Mouse (Mus musculus): ENCODE measurements around the gene Parva. TPM values are rescaled to one million over a fixed set of nuclear protein-coding genes. Genes with fewer than 3 reads are reported as not detected.

Gene Parva
- total and polyA plus RNA-seq, 3 experiments, result 0.08 to 1.1 (median 0.15) TPM

- Histone ChIP-seq H3K4me2 (ENCODE audit: insufficient read depth, low read depth, poor library complexity, severe bottlenecking) (no peak overlapping the region), H3K36me3 (replicated peaks in 1 of 2; ENCODE audit: control insufficient read depth in 1 of 2, insufficient read depth in 1 of 2, low read length in 1 of 2) (no peaks in the 10 kb centered on the region), H3K4me3 (replicated peaks in 1 of 3; ENCODE audit: low read depth in 2 of 3, low read length in 2 of 3, poor library complexity in 1 of 3) (no peak overlapping the region), H3K9me3 (replicated peaks; ENCODE audit: low read length) (no peaks in the 10 kb centered on the region), H3K79me2 (replicated peaks; ENCODE audit: control insufficient read depth, extremely low read depth, insufficient read depth, poor library complexity, severe bottlenecking) (no peaks in the 10 kb centered on the region), H3K27ac (ENCODE audit: insufficient read depth, low read depth) (no peak overlapping the region), H3K27me3 (replicated peaks) (no peaks in the 10 kb centered on the region), H3K4me1 (ENCODE audit: control insufficient read depth in 1 of 2, insufficient read depth in 2 of 2) (peaks cover 2 to 21% of the 10 kb centered on the region in 2 experiments; a peak in 3 of 4 replicates), H3K9ac (ENCODE audit: insufficient read depth, low read depth) (no peak overlapping the region)
- dilution Hi-C loops (cut with MboI; ENCODE audit: extremely low pct_ligation_motif_present, extremely low pct_unique_long_range_greater_than_20kb, low sequenced_read_pairs), result no loop called here
- TF ChIP-seq ELF1 (IDR thresholded peaks at IDR 0.05; ENCODE audit: low read depth, low read length) (no peak), TCF12 (IDR thresholded peaks at IDR 0.05; ENCODE audit: low read depth, low read length) (no peak), MXI1 (IDR thresholded peaks at IDR 0.05; ENCODE audit: low read depth, low read length) (no peak)
- no peak for DNase-seq (ENCODE audit: extremely low read depth)
- in situ Hi-C loops (cut with MboI; ENCODE audit: low pct_ligation_motif_present, low pct_unique_long_range_greater_than_20kb, low sequenced_read_pairs), result no loop called here
Observed at GRCm38 (mm10) chr7:112512257-112512656, 85.0 kb downstream of the Parva start.

GRCm38 (mm10) chr7:112512895-112513294 is 85.6 kb downstream of the Parva start:
- in situ Hi-C loops (cut with MboI; ENCODE audit: low pct_ligation_motif_present, low pct_unique_long_range_greater_than_20kb, low sequenced_read_pairs) (no loop called here), dilution Hi-C loops (cut with MboI; ENCODE audit: extremely low pct_ligation_motif_present, extremely low pct_unique_long_range_greater_than_20kb, low sequenced_read_pairs) (no loop called here)
- DNase-seq (ENCODE audit: extremely low read depth), result no peak
- Histone ChIP-seq H3K36me3 (replicated peaks in 1 of 2; ENCODE audit: control insufficient read depth in 1 of 2, insufficient read depth in 1 of 2, low read length in 1 of 2) (no peaks in the 10 kb centered on the region), H3K79me2 (replicated peaks; ENCODE audit: control insufficient read depth, extremely low read depth, insufficient read depth, poor library complexity, severe bottlenecking) (no peaks in the 10 kb centered on the region), H3K9ac (ENCODE audit: insufficient read depth, low read depth) (no peak overlapping the region), H3K27ac (ENCODE audit: insufficient read depth, low read depth) (no peak overlapping the region), H3K27me3 (replicated peaks) (no peaks in the 10 kb centered on the region), H3K4me1 (ENCODE audit: control insufficient read depth in 1 of 2, insufficient read depth in 2 of 2) (peaks cover 2 to 21% of the 10 kb centered on the region in 2 experiments; a peak in 3 of 4 replicates), H3K4me2 (ENCODE audit: insufficient read depth, low read depth, poor library complexity, severe bottlenecking) (no peak overlapping the region), H3K4me3 (replicated peaks in 1 of 3; ENCODE audit: low read depth in 2 of 3, low read length in 2 of 3, poor library complexity in 1 of 3) (no peak overlapping the region), H3K9me3 (replicated peaks; ENCODE audit: low read length) (no peaks in the 10 kb centered on the region)
- TF ChIP-seq USF2 (conservative IDR thresholded peaks at IDR 0.05; ENCODE audit: low read depth, low read length) (no peak), JUND (conservative IDR thresholded peaks at IDR 0.05; ENCODE audit: low read depth, low read length) (no peak), IRF4 (IDR thresholded peaks at IDR 0.05; ENCODE audit: low read depth, low read length) (no peak), ZNF384 (IDR thresholded peaks at IDR 0.05; ENCODE audit: low read depth, low read length) (no peak), MAFK (IDR thresholded peaks at IDR 0.05; ENCODE audit: insufficient replicate concordance, low read length) (no peak), ELF1 (IDR thresholded peaks at IDR 0.05; ENCODE audit: low read depth, low read length) (no peak), RCOR1 (conservative IDR thresholded peaks at IDR 0.05; ENCODE audit: low read depth, low read length) (no peak), E2F4 (IDR thresholded peaks at IDR 0.05; ENCODE audit: insufficient replicate concordance, low read depth, low read length) (no peak), POLR2AphosphoS2 (IDR thresholded peaks at IDR 0.05; ENCODE audit: low read depth, low read length) (no peak)

GRCm38 (mm10) chr7:112514636-112515193 is 87.4 kb downstream of the Parva start:
- Histone ChIP-seq H3K4me2 (ENCODE audit: insufficient read depth, low read depth, poor library complexity, severe bottlenecking) (peak overlapping the region; percentile 43), H3K4me1 (ENCODE audit: control insufficient read depth in 1 of 2, insufficient read depth in 2 of 2) (peaks cover 2 to 21% of the 10 kb centered on the region in 2 experiments; a peak in 3 of 4 replicates), H3K4me3 (replicated peaks in 1 of 3; ENCODE audit: low read depth in 2 of 3, low read length in 2 of 3, poor library complexity in 1 of 3) (peak overlapping the region in 2 of 3 experiments; percentile 17 to 23), H3K27me3 (replicated peaks) (no peaks in the 10 kb centered on the region), H3K36me3 (replicated peaks in 1 of 2; ENCODE audit: control insufficient read depth in 1 of 2, insufficient read depth in 1 of 2, low read length in 1 of 2) (no peaks in the 10 kb centered on the region), H3K27ac (ENCODE audit: insufficient read depth, low read depth) (no peak overlapping the region), H3K79me2 (replicated peaks; ENCODE audit: control insufficient read depth, extremely low read depth, insufficient read depth, poor library complexity, severe bottlenecking) (no peaks in the 10 kb centered on the region), H3K9ac (ENCODE audit: insufficient read depth, low read depth) (no peak overlapping the region), H3K9me3 (replicated peaks; ENCODE audit: low read length) (no peaks in the 10 kb centered on the region)
- DNase-seq (ENCODE audit: extremely low read depth), result peak; percentile 26
- in situ Hi-C loops (cut with MboI; ENCODE audit: low pct_ligation_motif_present, low pct_unique_long_range_greater_than_20kb, low sequenced_read_pairs) (no loop called here), dilution Hi-C loops (cut with MboI; ENCODE audit: extremely low pct_ligation_motif_present, extremely low pct_unique_long_range_greater_than_20kb, low sequenced_read_pairs) (no loop called here)
- TF ChIP-seq MAFK (IDR thresholded peaks at IDR 0.05; ENCODE audit: insufficient replicate concordance, low read length) (no peak), EP300 (IDR thresholded peaks at IDR 0.05; ENCODE audit: low read length) (0 out of 2 replicates have a peak, but pooled peaks have one; percentile 11), CHD2 (IDR thresholded peaks at IDR 0.05; ENCODE audit: low read length) (peak; percentile 52), MEF2A (IDR thresholded peaks at IDR 0.05; ENCODE audit: borderline replicate concordance, low read depth, low read length) (no peak), IRF4 (IDR thresholded peaks at IDR 0.05; ENCODE audit: low read depth, low read length) (0 out of 2 replicates have a peak, but pooled peaks have one; percentile 16)
